ENCODE assay signal across 8 mouse cellular contexts in genomic region chr5:109557321-109558122, GRCm38 (mm10). TPM values are rescaled to one million over a fixed set of nuclear protein-coding genes. Genes with fewer than 3 reads are reported as not detected.
DNase-seq lines count a peak whose midpoint lies in the region; ATAC-seq and TF ChIP-seq lines count a peak whose summit lies in the region.

No protein-coding gene starts in this region.

- no peak for TF ChIP-seq EP300 in ES-Bruce4 (IDR thresholded peaks at IDR 0.05; ENCODE audit: insufficient read depth, low read depth, low read length)
- no peak; the same call in 1 of the 2 replicates for TF ChIP-seq EP300 in heart, postnatal 0 days (IDR thresholded peaks at IDR 0.05; ENCODE audit: low read depth)
- no peak for TF ChIP-seq EP300 in liver, embryonic 14.5 days (IDR thresholded peaks at IDR 0.05; ENCODE audit: low read depth)

- no peaks in the 10 kb centered on the region for H3K27me3 ChIP-seq in ES-Bruce4 (ENCODE audit: control insufficient read depth, insufficient read depth, low read length, poor library complexity, severe bottlenecking)
- no peaks in the 10 kb centered on the region for H3K27me3 ChIP-seq in forebrain, embryonic 10.5 days (ENCODE audit: poor library complexity, severe bottlenecking)
- no peaks in the 10 kb centered on the region for H3K27me3 ChIP-seq in heart, postnatal 0 days (ENCODE audit: control insufficient read depth, insufficient read depth, low read length)
- H3K27me3 ChIP-seq in liver, embryonic 14.5 days (ENCODE audit: control insufficient read depth, insufficient read depth, low read length): no peaks in the 10 kb centered on the region
- no peaks in the 10 kb centered on the region for H3K27me3 ChIP-seq in neural tube, embryonic 11.5 days (ENCODE audit: control insufficient read depth, insufficient read depth, low read length)
- no peaks in the 10 kb centered on the region for H3K27me3 ChIP-seq in testis, adult 2 months (ENCODE audit: control insufficient read depth, insufficient read depth, low read length)

- H3K9ac ChIP-seq in ES-Bruce4 (ENCODE audit: low read depth, poor library complexity, severe bottlenecking): peak overlapping the region; percentile 61
- H3K9ac ChIP-seq in heart, postnatal 0 days (replicated peaks; ENCODE audit: low read depth, low read length): no peak overlapping the region
- H3K9ac ChIP-seq in liver, embryonic 14.5 days (replicated peaks): no peak overlapping the region
- H3K9ac ChIP-seq in neural tube, embryonic 11.5 days (ENCODE audit: low read length): 0 out of 2 replicates have a peak overlapping the region, but pooled peaks have one; percentile 9

- peak overlapping the region; percentile 98 for H3K27ac ChIP-seq in ES-Bruce4 (ENCODE audit: insufficient read depth, low read length)
- peak overlapping the region; percentile 91 for H3K27ac ChIP-seq in forebrain, embryonic 10.5 days
- peak overlapping the region; percentile 88 for H3K27ac ChIP-seq in heart, postnatal 0 days (ENCODE audit: low read depth)
- peak overlapping the region; percentile 66 for H3K27ac ChIP-seq in liver, embryonic 14.5 days
- H3K27ac ChIP-seq in neural tube, embryonic 11.5 days (ENCODE audit: low read depth, low read length): peak overlapping the region; percentile 81
- H3K27ac ChIP-seq in testis, adult 2 months (ENCODE audit: control insufficient read depth, insufficient read depth, low read depth, low read length): peak overlapping the region; percentile 97

- under 1% methylated on average over 35 of the region's 35 CpGs for WGBS in forebrain, embryonic 10.5 days
- under 1% methylated on average over 35 of the region's 35 CpGs for WGBS in heart, postnatal 0 days
- WGBS in liver, embryonic 14.5 days (ENCODE audit: insufficient replicate concordance): under 1% methylated on average over 35 of the region's 35 CpGs
- under 1% methylated on average over 35 of the region's 35 CpGs for WGBS in neural tube, embryonic 11.5 days

- H3K4me3 ChIP-seq in ES-Bruce4 (ENCODE audit: low read depth, low read length): peak overlapping the region; percentile 71
- peak overlapping the region; percentile 72 for H3K4me3 ChIP-seq in forebrain, embryonic 10.5 days
- peak overlapping the region; percentile 71 for H3K4me3 ChIP-seq in heart, postnatal 0 days (ENCODE audit: low read depth, low read length)
- peak overlapping the region; percentile 65 to 91 for H3K4me3 ChIP-seq in liver, embryonic 14.5 days (ENCODE audit: insufficient read depth in 1 of 2, low read depth in 2 of 2, low read length in 2 of 2)
- H3K4me3 ChIP-seq in neural tube, embryonic 11.5 days (ENCODE audit: low read depth, low read length): peak overlapping the region; percentile 54
- H3K4me3 ChIP-seq in testis, adult 2 months (ENCODE audit: control insufficient read depth, low read depth, low read length): peak overlapping the region; percentile 92

- no peak for TF ChIP-seq POLR2A in ES-Bruce4 (IDR thresholded peaks at IDR 0.05; ENCODE audit: insufficient read depth, low read length)
- peak; percentile 34 for TF ChIP-seq POLR2A in testis, adult 2 months (IDR thresholded peaks at IDR 0.05; ENCODE audit: control insufficient read depth, low read depth, low read length)

- H3K36me3 ChIP-seq in ES-Bruce4 (ENCODE audit: control insufficient read depth, insufficient read depth, low read length, poor library complexity, severe bottlenecking): no peaks in the 10 kb centered on the region
- H3K36me3 ChIP-seq in forebrain, embryonic 10.5 days (replicated peaks): peaks cover 25% of the 10 kb centered on the region
- 0 out of 2 replicates have a peak, but pooled peaks cover 3% of the 10 kb centered on the region for H3K36me3 ChIP-seq in heart, postnatal 0 days (replicated peaks; ENCODE audit: control insufficient read depth, insufficient read depth, low read length)
- H3K36me3 ChIP-seq in liver, embryonic 14.5 days (replicated peaks; ENCODE audit: control insufficient read depth, insufficient read depth, low read depth): no peaks in the 10 kb centered on the region
- H3K36me3 ChIP-seq in neural tube, embryonic 11.5 days (ENCODE audit: control insufficient read depth, insufficient read depth, low read length): peaks cover 2% of the 10 kb centered on the region
- H3K36me3 ChIP-seq in testis, adult 2 months (ENCODE audit: control insufficient read depth, insufficient read depth, low read length): no peaks in the 10 kb centered on the region

- H3K9me3 ChIP-seq in ES-Bruce4 (replicated peaks; ENCODE audit: control insufficient read depth, insufficient read depth, low read length, poor library complexity, severe bottlenecking): no peaks in the 10 kb centered on the region
- peaks cover 63% of the 10 kb centered on the region for H3K9me3 ChIP-seq in forebrain, embryonic 10.5 days
- peaks cover 38% of the 10 kb centered on the region for H3K9me3 ChIP-seq in heart, postnatal 0 days (replicated peaks; ENCODE audit: control insufficient read depth, low read length)
- peaks cover 36% of the 10 kb centered on the region for H3K9me3 ChIP-seq in liver, embryonic 14.5 days (ENCODE audit: control insufficient read depth, low read length)
- H3K9me3 ChIP-seq in neural tube, embryonic 11.5 days (ENCODE audit: control insufficient read depth, low read length): peaks cover 18% of the 10 kb centered on the region

- DNase-seq in c-Kit-positive CD71-positive TER-119-negative erythroid progenitor cells, embryonic 14.5 days (ENCODE audit: low read depth): peak; percentile 92
- peak; percentile 84 for DNase-seq in forebrain, embryonic 10.5 days (ENCODE audit: extremely low spot score, low spot score)
- peak; percentile 98 for DNase-seq in heart, postnatal 0 days (ENCODE audit: low spot score)
- peak; percentile 95 for DNase-seq in kidney, postnatal 36 days
- peak; percentile 77 to 87 (median 80) for DNase-seq in liver, embryonic 14.5 days (ENCODE audit: low read depth in 3 of 3, low spot score in 3 of 3)
- peak; percentile 95 for DNase-seq in neural tube, embryonic 11.5 days (ENCODE audit: low spot score)

- no peak for TF ChIP-seq CTCF in ES-Bruce4 (IDR thresholded peaks at IDR 0.05; ENCODE audit: low read depth, low read length)
- no peak for TF ChIP-seq CTCF in heart, postnatal 0 days (IDR thresholded peaks at IDR 0.05; ENCODE audit: low read depth)
- TF ChIP-seq CTCF in liver, embryonic 14.5 days (IDR thresholded peaks at IDR 0.05; ENCODE audit: low read depth): no peak
- no peak for TF ChIP-seq CTCF in testis, adult 2 months (IDR thresholded peaks at IDR 0.05; ENCODE audit: control insufficient read depth, insufficient read depth, insufficient replicate concordance, low read depth, low read length)

- H3K4me2 ChIP-seq in heart, postnatal 0 days (ENCODE audit: low read depth, low read length): peak overlapping the region; percentile 70
- H3K4me2 ChIP-seq in liver, embryonic 14.5 days (ENCODE audit: low read depth): peak overlapping the region; percentile 68
- peak overlapping the region; percentile 39 for H3K4me2 ChIP-seq in neural tube, embryonic 11.5 days (ENCODE audit: low read depth)

- ATAC-seq in heart, postnatal 0 days (ENCODE audit: insufficient read depth, low read depth): peak; percentile 63
- peak; percentile 61 for ATAC-seq in liver, embryonic 14.5 days (ENCODE audit: insufficient read depth)
- peak; percentile 72 for ATAC-seq in neural tube, embryonic 11.5 days (ENCODE audit: insufficient read depth, low FRiP score, low TSS enrichment)

- H3K4me1 ChIP-seq in ES-Bruce4 (ENCODE audit: control insufficient read depth, insufficient read depth, low read length): no peaks in the 10 kb centered on the region
- H3K4me1 ChIP-seq in forebrain, embryonic 10.5 days: 0 out of 2 replicates have a peak, but pooled peaks cover 4% of the 10 kb centered on the region
- no peaks in the 10 kb centered on the region for H3K4me1 ChIP-seq in heart, postnatal 0 days (ENCODE audit: control insufficient read depth, insufficient read depth)
- peaks cover 2 to 7% of the 10 kb centered on the region in 2 experiments; a peak in 3 of 4 replicates for H3K4me1 ChIP-seq in liver, embryonic 14.5 days (replicated peaks; ENCODE audit: control insufficient read depth in 2 of 2, insufficient read depth in 2 of 2, low read length in 1 of 2)
- no peaks in the 10 kb centered on the region for H3K4me1 ChIP-seq in neural tube, embryonic 11.5 days (ENCODE audit: control insufficient read depth, insufficient read depth, low read length)
- peaks cover 21% of the 10 kb centered on the region for H3K4me1 ChIP-seq in testis, adult 2 months (ENCODE audit: control insufficient read depth, insufficient read depth, low read length)

RNA-seq across cellular contexts. Expression of gene Crlf2, which starts 1.3 kb away (rescaled TPM):
- 9.4 and 15.6 TPM in 2 replicates for polyA plus RNA-seq in ES-Bruce4 (2011; ENCODE audit: insufficient read depth, insufficient read length, low read depth, missing spikeins)
- polyA plus RNA-seq in forebrain, embryonic 10.5 days (2016; fragmentation: Nextera tagmentation; extraction: Ambion mirVana): 2.9 and 3.2 TPM in 2 replicates
- 10.4 and 13.2 TPM in 2 replicates for total RNA-seq in heart, postnatal 0 days (2014; rRNA removed; ENCODE audit: low replicate concordance)
- 10.6 and 11.5 TPM in 2 replicates for polyA plus RNA-seq in heart, postnatal 0 days (2015; fragmentation: Nextera tagmentation; extraction: Ambion mirVana)
- 4.1 and 4.5 TPM in 2 replicates for polyA plus RNA-seq in liver, embryonic 14.5 days (2012; rRNA removed)
- 2.4 and 2.7 TPM in 2 replicates for polyA plus RNA-seq in liver, embryonic 14.5 days (2014; fragmentation: Nextera tagmentation; extraction: Ambion mirVana)
- 4.2 and 5.8 TPM in 2 replicates for polyA plus RNA-seq in neural tube, embryonic 11.5 days (2014; fragmentation: Nextera tagmentation; extraction: Ambion mirVana)
- 24.0 and 26.3 TPM in 2 replicates for polyA plus RNA-seq in testis, adult 2 months (2012; rRNA removed)

Comparison
In these comparisons a context has a peak if more than half of its experiments do, and no peak if none do; other contexts are left out.
1. Peak in every context shown above with its lines: DNase-seq, ATAC-seq, H3K4me3 ChIP-seq and H3K27ac ChIP-seq.
2. H3K9ac ChIP-seq: peak in ES-Bruce4 (single experiment) and neural tube, embryonic 11.5 days (single experiment); none in heart, postnatal 0 days (single experiment) and liver, embryonic 14.5 days (single experiment).